Mouse (Mus musculus): ENCODE results near the gene Nek9. TPM values are rescaled to one million over a fixed set of nuclear protein-coding genes. Genes with fewer than 3 reads are reported as not detected.

Gene Nek9
- polyA plus RNA-seq, 1 experiment from 2014 or later: 13.2 TPM

- no peak overlapping the region for H3K4me2 ChIP-seq (ENCODE audit: low read length)
- H3K4me3 ChIP-seq (replicated peaks; ENCODE audit: low read length): no peak overlapping the region
- 71% methylated on average over 8 of the region's 8 CpGs for WGBS
- no peak overlapping the region for H3K9ac ChIP-seq (replicated peaks; ENCODE audit: low read depth, low read length)
- no peaks in the 10 kb centered on the region for H3K36me3 ChIP-seq (ENCODE audit: control insufficient read depth, insufficient read depth)
- H3K27me3 ChIP-seq (replicated peaks; ENCODE audit: control insufficient read depth, insufficient read depth, low read length): no peaks in the 10 kb centered on the region
- ATAC-seq: no peak
- 0 out of 2 replicates have a peak, but pooled peaks cover 3% of the 10 kb centered on the region for H3K9me3 ChIP-seq (ENCODE audit: control insufficient read depth, low read length)
- H3K27ac ChIP-seq (ENCODE audit: low read length): no peak overlapping the region
- peaks cover 6% of the 10 kb centered on the region for H3K4me1 ChIP-seq (replicated peaks; ENCODE audit: control insufficient read depth, insufficient read depth, low read length)
Measured at GRCm38 (mm10) chr12:85264531-85264930, 74.6 kb downstream of the Nek9 start.

- H3K4me1 ChIP-seq (replicated peaks; ENCODE audit: control insufficient read depth, insufficient read depth, low read length): peaks cover 6% of the 10 kb centered on the region
- no peaks in the 10 kb centered on the region for H3K36me3 ChIP-seq (ENCODE audit: control insufficient read depth, insufficient read depth)
- WGBS: 77% methylated on average over 5 of the region's 5 CpGs
- H3K27me3 ChIP-seq (replicated peaks; ENCODE audit: control insufficient read depth, insufficient read depth, low read length): no peaks in the 10 kb centered on the region
- H3K9ac ChIP-seq (replicated peaks; ENCODE audit: low read depth, low read length): no peak overlapping the region
- no peak overlapping the region for H3K27ac ChIP-seq (ENCODE audit: low read length)
- ATAC-seq: no peak
- no peaks in the 10 kb centered on the region for H3K9me3 ChIP-seq (ENCODE audit: control insufficient read depth, low read length)
- no peak overlapping the region for H3K4me2 ChIP-seq (ENCODE audit: low read length)
- H3K4me3 ChIP-seq (replicated peaks; ENCODE audit: low read length): no peak overlapping the region
Measured at GRCm38 (mm10) chr12:85263190-85263589, 76.0 kb downstream of the Nek9 start.

GRCm38 (mm10) chr12:85262489-85262888 lies 76.7 kb downstream of the Nek9 start:
- no peak for ATAC-seq
- Histone ChIP-seq H3K27me3 (replicated peaks; ENCODE audit: control insufficient read depth, insufficient read depth, low read length) (no peaks in the 10 kb centered on the region), H3K27ac (ENCODE audit: low read length) (no peak overlapping the region), H3K36me3 (ENCODE audit: control insufficient read depth, insufficient read depth) (no peaks in the 10 kb centered on the region), H3K4me2 (ENCODE audit: low read length) (no peak overlapping the region), H3K9ac (replicated peaks; ENCODE audit: low read depth, low read length) (no peak overlapping the region), H3K4me3 (replicated peaks; ENCODE audit: low read length) (no peak overlapping the region), H3K4me1 (replicated peaks; ENCODE audit: control insufficient read depth, insufficient read depth, low read length) (peaks cover 6% of the 10 kb centered on the region), H3K9me3 (ENCODE audit: control insufficient read depth, low read length) (no peaks in the 10 kb centered on the region)
- 46% methylated on average over 10 of the region's 10 CpGs for WGBS

- 87% methylated on average over 7 of the region's 7 CpGs for WGBS
- Histone ChIP-seq H3K9me3 (ENCODE audit: control insufficient read depth, low read length) (no peaks in the 10 kb centered on the region), H3K36me3 (ENCODE audit: control insufficient read depth, insufficient read depth) (no peaks in the 10 kb centered on the region), H3K4me1 (replicated peaks; ENCODE audit: control insufficient read depth, insufficient read depth, low read length) (no peaks in the 10 kb centered on the region), H3K27me3 (replicated peaks; ENCODE audit: control insufficient read depth, insufficient read depth, low read length) (no peaks in the 10 kb centered on the region), H3K27ac (ENCODE audit: low read length) (no peak overlapping the region), H3K9ac (replicated peaks; ENCODE audit: low read depth, low read length) (no peak overlapping the region), H3K4me3 (replicated peaks; ENCODE audit: low read length) (no peak overlapping the region), H3K4me2 (ENCODE audit: low read length) (no peak overlapping the region)
- no peak for ATAC-seq
Measured at GRCm38 (mm10) chr12:85257008-85257639, 82.0 kb downstream of the Nek9 start.

GRCm38 (mm10) chr12:85256074-85256751 lies 82.9 kb downstream of the Nek9 start:
- no peaks in the 10 kb centered on the region for H3K27me3 ChIP-seq (replicated peaks; ENCODE audit: control insufficient read depth, insufficient read depth, low read length)
- H3K4me3 ChIP-seq (replicated peaks; ENCODE audit: low read length): no peak overlapping the region
- no peaks in the 10 kb centered on the region for H3K36me3 ChIP-seq (ENCODE audit: control insufficient read depth, insufficient read depth)
- no peak overlapping the region for H3K27ac ChIP-seq (ENCODE audit: low read length)
- no peaks in the 10 kb centered on the region for H3K9me3 ChIP-seq (ENCODE audit: control insufficient read depth, low read length)
- no peak overlapping the region for H3K4me2 ChIP-seq (ENCODE audit: low read length)
- H3K9ac ChIP-seq (replicated peaks; ENCODE audit: low read depth, low read length): no peak overlapping the region
- no peaks in the 10 kb centered on the region for H3K4me1 ChIP-seq (replicated peaks; ENCODE audit: control insufficient read depth, insufficient read depth, low read length)
- no peak for ATAC-seq
- WGBS: 79% methylated on average over 7 of the region's 7 CpGs

DNA sequence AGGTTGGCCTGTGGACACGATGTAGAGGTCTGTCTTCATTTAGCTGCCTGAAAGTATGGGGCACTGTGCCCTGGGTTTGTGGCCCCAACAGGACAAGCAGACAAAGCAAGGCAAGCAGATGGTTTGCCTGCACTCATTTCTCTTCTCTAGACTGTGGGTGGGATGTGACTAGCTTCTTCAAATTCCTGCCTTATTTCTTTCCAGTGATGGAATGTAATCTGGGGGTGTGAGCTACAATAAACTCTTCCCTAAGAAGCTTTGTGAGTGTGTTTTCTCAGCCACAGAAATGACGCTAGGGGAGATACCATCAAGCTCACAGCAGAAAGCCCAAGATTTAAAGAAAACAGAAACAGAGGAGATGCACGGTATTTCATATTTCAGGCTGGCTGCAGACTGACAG lies 87.1 kb downstream of the Nek9 start:
- 87% methylated on average over 3 of the region's 3 CpGs for WGBS
- H3K36me3 ChIP-seq (ENCODE audit: control insufficient read depth, insufficient read depth): peaks cover 7% of the 10 kb centered on the region
- H3K9ac ChIP-seq (replicated peaks; ENCODE audit: low read depth, low read length): no peak overlapping the region
- no peak overlapping the region for H3K4me3 ChIP-seq (replicated peaks; ENCODE audit: low read length)
- H3K4me1 ChIP-seq (replicated peaks; ENCODE audit: control insufficient read depth, insufficient read depth, low read length): no peaks in the 10 kb centered on the region
- no peaks in the 10 kb centered on the region for H3K9me3 ChIP-seq (ENCODE audit: control insufficient read depth, low read length)
- H3K27ac ChIP-seq (ENCODE audit: low read length): no peak overlapping the region
- no peaks in the 10 kb centered on the region for H3K27me3 ChIP-seq (replicated peaks; ENCODE audit: control insufficient read depth, insufficient read depth, low read length)
- H3K4me2 ChIP-seq (ENCODE audit: low read length): no peak overlapping the region
- ATAC-seq: no peak

Other genes with a start within 250 kb of the Nek9 start
- 1.6 and 2.1 TPM in 2 replicates for gene Prox2, start 228.6 kb downstream of the Nek9 start, polyA plus RNA-seq (2015; fragmentation: Nextera tagmentation; extraction: Ambion mirVana)
- gene Dlst, start 228.5 kb downstream of the Nek9 start, polyA plus RNA-seq (2015; fragmentation: Nextera tagmentation; extraction: Ambion mirVana): 102 and 106 TPM in 2 replicates
- 23.7 and 30.8 TPM in 2 replicates for gene Rps6kl1, start 188.1 kb downstream of the Nek9 start, polyA plus RNA-seq (2015; fragmentation: Nextera tagmentation; extraction: Ambion mirVana)
- gene Pgf, start 161.6 kb downstream of the Nek9 start, polyA plus RNA-seq (2015; fragmentation: Nextera tagmentation; extraction: Ambion mirVana): 5.5 and 7.2 TPM in 2 replicates
- 76.9 and 86.3 TPM in 2 replicates for gene Eif2b2, start 119.9 kb downstream of the Nek9 start, polyA plus RNA-seq (2015; fragmentation: Nextera tagmentation; extraction: Ambion mirVana)
- gene Mlh3, start 68.8 kb downstream of the Nek9 start, polyA plus RNA-seq (2015; fragmentation: Nextera tagmentation; extraction: Ambion mirVana): 10.7 and 11.7 TPM in 2 replicates
- gene Acyp1, start 50.9 kb downstream of the Nek9 start, polyA plus RNA-seq (2015; fragmentation: Nextera tagmentation; extraction: Ambion mirVana): 46.9 and 52.8 TPM in 2 replicates
- 0.86 and 0.98 TPM in 2 replicates for gene Zc2hc1c, start 50.8 kb downstream of the Nek9 start, polyA plus RNA-seq (2015; fragmentation: Nextera tagmentation; extraction: Ambion mirVana)
- 150 and 175 TPM in 2 replicates for gene Tmed10, start 35.5 kb upstream of the Nek9 start, polyA plus RNA-seq (2015; fragmentation: Nextera tagmentation; extraction: Ambion mirVana)
- gene Fos, start 134.5 kb upstream of the Nek9 start, polyA plus RNA-seq (2015; fragmentation: Nextera tagmentation; extraction: Ambion mirVana): 1.9 and 2.4 TPM in 2 replicates